Mouse (Mus musculus) limb, embryonic 14.5 days (tissue): ENCODE measurements around the gene Fcor. TPM values are rescaled to one million over a fixed set of nuclear protein-coding genes. Genes with fewer than 3 reads are reported as not detected.

Experiments
- ATAC-seq: fragments of 200-750 bp; cut with Nextera tagmentation; 2 replicates; pipeline ENCODE4 v1.8.0; 2017; ENCODE audit warnings: low read depth, moderate number of reproducible peaks, moderate TSS enrichment; ENCODE audit not compliant: low FRiP score
- DNase-seq: peaks from one replicate; pipeline ENCODE4 v3.0.0-alpha.2; 2015; ENCODE audit warnings: low spot score
- H3K27ac ChIP-seq: fragments of 300-500 bp; sonication (generic); replicated peaks from 2 replicates; pipeline ENCODE4 v1.5.1; 2014; ENCODE audit warnings: low read depth, mild to moderate bottlenecking, low read length, moderate library complexity, mixed read lengths
- H3K27me3 ChIP-seq: fragments of 300-500 bp; sonication (generic); 2 replicates; pipeline ENCODE4 v1.6.1; 2014; ENCODE audit warnings: low read length, mixed read lengths; ENCODE audit not compliant: control insufficient read depth, insufficient read depth
- H3K36me3 ChIP-seq: fragments of 300-500 bp; sonication (generic); 2 replicates; pipeline ENCODE4 v1.6.1; 2014; ENCODE audit warnings: mild to moderate bottlenecking, low read length, moderate library complexity, mixed read lengths; ENCODE audit not compliant: control insufficient read depth, insufficient read depth
- H3K4me1 ChIP-seq: fragments of 300-500 bp; sonication (generic); 2 replicates; pipeline ENCODE4 v1.6.1; 2014; ENCODE audit warnings: antibody characterized with exemption, low read length, mixed read lengths; ENCODE audit not compliant: control insufficient read depth, insufficient read depth
- H3K4me2 ChIP-seq: fragments of 300-500 bp; sonication (generic); replicated peaks from 2 replicates; pipeline ENCODE4 v1.6.1; 2014; ENCODE audit warnings: low read depth, mild to moderate bottlenecking, low read length, moderate library complexity; ENCODE audit not compliant: severe bottlenecking
- H3K4me3 ChIP-seq: fragments of 300-500 bp; sonication (generic); replicated peaks from 2 replicates; pipeline ENCODE4 v1.5.1; 2014; ENCODE audit warnings: low read length
- H3K9ac ChIP-seq: fragments of 300-500 bp; sonication (generic); 2 replicates; pipeline ENCODE4 v1.6.1; 2014; ENCODE audit warnings: mild to moderate bottlenecking, low read depth, low read length, moderate library complexity; ENCODE audit not compliant: severe bottlenecking
- H3K9me3 ChIP-seq: fragments of 300-500 bp; sonication (generic); 2 replicates; pipeline ENCODE4 v1.6.1; 2016; ENCODE audit warnings: low read length; ENCODE audit not compliant: control insufficient read depth
- POLR2A ChIP-seq: fragments of 200-500 bp; IDR thresholded peaks from 2 replicates; pipeline ENCODE4 v1.8.0; 2012; ENCODE audit warnings: inconsistent platforms, mild to moderate bottlenecking, moderate library complexity, borderline replicate concordance; ENCODE audit not compliant: insufficient read depth, insufficient read length; ENCODE audit errors: extremely low read depth
- WGBS: fragments of 180-500 bp; shearing (Covaris S2); extraction: QIAGEN DNeasy Blood & Tissue Kit; methylation state at CpG from one replicate; pipeline ENCODE4 v1.1.7; 2014; 5-methylcytosine and 5-hydroxymethylcytosine counted together
- polyA plus RNA-seq, 2 experiments: library from polyadenylated mRNA; depleted of rRNA in 1 of 2; stranded (reverse) in 1 of 2; unstranded in 1 of 2; fragments of >200 nt; fragmentation: Nextera tagmentation in 1 of 2; extraction: Ambion mirVana in 1 of 2; gene quantifications; 2 replicates each; pipeline versions ENCODE4 v1.2.1 to v1.2.3; 2012 to 2014

Fcor gene
- polyA plus RNA-seq, 2 experiments = 7.3 to 14.1 TPM

GRCm38 (mm10) chr8:3676131-3676992, 4.2 kb upstream of the Fcor start, which contains the start of gene Trappc5:
Gene Trappc5 (plus strand): TSS chr8:3676299.
- TF ChIP-seq POLR2A = 0 out of 2 replicates have a peak, but pooled peaks have one; percentile 50
- Histone ChIP-seq H3K4me1 (peaks cover 7% of the 10 kb centered on the region), H3K27ac (peak within 1 kb of the TSS; percentile 88), H3K4me2 (peak within 1 kb of the TSS; percentile 89), H3K9me3 (no peaks in the 10 kb centered on the region), H3K36me3 (peaks cover 26% of the 10 kb centered on the region), H3K27me3 (no peaks in the 10 kb centered on the region), H3K4me3 (peak within 1 kb of the TSS; percentile 90), H3K9ac (peak within 1 kb of the TSS; percentile 97)
- peak; percentile 90 for ATAC-seq
- DNase-seq = peak; percentile 93
- WGBS = 2% methylated on average over 60 of the region's 61 CpGs

- Histone ChIP-seq H3K4me1 (peaks cover 7% of the 10 kb centered on the region), H3K9ac (no peak overlapping the region), H3K27ac (no peak overlapping the region), H3K9me3 (no peaks in the 10 kb centered on the region), H3K27me3 (no peaks in the 10 kb centered on the region), H3K36me3 (peaks cover 10% of the 10 kb centered on the region), H3K4me2 (no peak overlapping the region), H3K4me3 (no peak overlapping the region)
- TF ChIP-seq POLR2A = no peak
- DNase-seq = no peak
- 53% methylated on average over 3 of the region's 3 CpGs for WGBS
- no peak for ATAC-seq
These were observed 2.5 kb upstream of the Fcor start for GRCm38 (mm10) chr8:3674671-3675070.

GRCm38 (mm10) chr8:3670388-3670787, 1.8 kb downstream of the Fcor start:
- Histone ChIP-seq H3K4me3 (no peak overlapping the region), H3K4me1 (no peaks in the 10 kb centered on the region), H3K4me2 (no peak overlapping the region), H3K27ac (no peak overlapping the region), H3K9ac (no peak overlapping the region), H3K9me3 (no peaks in the 10 kb centered on the region), H3K36me3 (no peaks in the 10 kb centered on the region), H3K27me3 (no peaks in the 10 kb centered on the region)
- WGBS = 73% methylated on average over 2 of the region's 2 CpGs
- TF ChIP-seq POLR2A = no peak
- ATAC-seq = no peak
- DNase-seq = no peak

- Histone ChIP-seq H3K4me2 (no peak within 1 kb of the TSS), H3K4me1 (no peaks in the 10 kb centered on the region), H3K27ac (no peak within 1 kb of the TSS), H3K9ac (no peak within 1 kb of the TSS), H3K9me3 (no peaks in the 10 kb centered on the region), H3K36me3 (no peaks in the 10 kb centered on the region), H3K27me3 (no peaks in the 10 kb centered on the region), H3K4me3 (no peak within 1 kb of the TSS)
- ATAC-seq = no peak
- 72% methylated on average over 6 of the region's 6 CpGs for WGBS
- TF ChIP-seq POLR2A = no peak
- no peak for DNase-seq
These were observed 6.7 kb downstream of the Fcor start, which contains the start of gene Mcemp1 for GRCm38 (mm10) chr8:3665507-3665906. Gene Mcemp1 (plus strand): TSS chr8:3665754.

- Histone ChIP-seq H3K9ac (no peak overlapping the region), H3K4me2 (no peak overlapping the region), H3K9me3 (no peaks in the 10 kb centered on the region), H3K4me1 (no peaks in the 10 kb centered on the region), H3K27ac (no peak overlapping the region), H3K4me3 (no peak overlapping the region), H3K27me3 (no peaks in the 10 kb centered on the region), H3K36me3 (no peaks in the 10 kb centered on the region)
- WGBS = 65% methylated on average over 5 of the region's 5 CpGs
- no peak for ATAC-seq
- TF ChIP-seq POLR2A = no peak
- no peak for DNase-seq
These were observed 7.8 kb downstream of the Fcor start for GRCm38 (mm10) chr8:3664405-3664804.

GRCm38 (mm10) chr8:3660889-3661288, 11.3 kb downstream of the Fcor start:
- TF ChIP-seq POLR2A = no peak
- WGBS = 79% methylated on average over 8 of the region's 8 CpGs
- Histone ChIP-seq H3K27me3 (no peaks in the 10 kb centered on the region), H3K9me3 (no peaks in the 10 kb centered on the region), H3K4me1 (no peaks in the 10 kb centered on the region), H3K36me3 (no peaks in the 10 kb centered on the region), H3K27ac (no peak overlapping the region), H3K4me2 (no peak overlapping the region), H3K4me3 (no peak overlapping the region), H3K9ac (no peak overlapping the region)
- ATAC-seq = no peak
- DNase-seq = no peak
